Mouse (Mus musculus) A20 (cell line): ENCODE results near the gene Dnah3.

Experiments used
- DNase-seq: peaks from one replicate; pipeline ENCODE4 v3.0.0-alpha.2; 2011; ENCODE audit warnings: low read depth, low spot score

The Dnah3 gene

DNA sequence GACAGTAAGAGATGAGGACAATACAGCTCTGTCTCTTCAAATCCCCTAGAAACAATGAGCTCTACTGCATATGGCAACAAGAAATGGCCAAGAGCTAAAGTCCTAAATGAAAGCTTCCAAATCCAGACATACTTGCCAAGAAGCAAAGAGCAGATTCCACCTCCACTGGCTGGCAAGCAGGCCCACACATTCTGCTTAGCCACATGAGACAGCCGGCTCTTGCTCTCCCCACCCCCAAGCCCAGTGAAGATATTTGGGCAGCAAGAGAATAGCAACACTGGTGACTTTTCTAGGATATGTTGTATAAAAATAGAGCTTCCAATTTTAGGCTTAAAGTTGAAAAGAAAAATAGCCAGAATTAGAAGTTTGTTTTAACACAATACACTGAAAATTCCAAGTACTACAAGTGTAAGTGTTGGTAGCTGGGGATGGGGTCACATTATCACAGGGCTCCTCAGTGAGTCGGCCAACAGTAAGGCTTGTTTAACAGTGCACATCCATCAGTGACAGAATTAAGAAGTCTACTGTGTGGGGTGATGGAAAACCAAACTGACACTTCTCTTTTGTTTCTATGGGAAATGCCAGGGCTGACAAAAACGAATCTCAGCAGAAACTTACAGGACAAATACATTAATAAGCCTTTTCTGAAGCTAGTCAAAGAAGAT is 219.2 kb downstream of the Dnah3 start:
- DNase-seq: no peak

DNA sequence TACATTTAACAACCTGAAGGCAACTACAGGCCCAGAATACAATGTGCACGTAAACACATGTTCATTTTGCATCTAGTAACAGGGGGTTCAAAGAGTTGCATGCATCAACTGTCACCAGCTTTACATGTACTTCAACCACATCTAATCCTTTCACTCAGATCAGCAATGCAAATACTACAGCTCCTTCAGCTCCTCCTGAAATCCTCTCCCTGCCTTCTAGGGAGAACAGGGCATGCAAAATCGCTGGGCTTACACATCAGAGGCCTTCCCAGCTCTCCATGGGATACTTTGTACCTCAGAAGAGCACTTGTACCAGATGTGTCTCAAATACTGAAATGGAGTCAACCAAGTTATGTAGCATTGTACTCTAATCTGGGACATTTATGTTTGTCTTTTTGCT is 222.0 kb downstream of the Dnah3 start:
- no peak for DNase-seq
